Mouse (Mus musculus) erythroblast, embryonic 14.5 days (primary cell): ENCODE measurements around the gene Crybb3. TPM values are rescaled to one million over a fixed set of nuclear protein-coding genes. Genes with fewer than 3 reads are reported as not detected.

Experiments used
- H3K27me3 ChIP-seq: 2 replicates; pipeline ENCODE4 v1.6.1; 2012; ENCODE audit warnings: inconsistent platforms; ENCODE audit not compliant: control insufficient read depth
- H3K36me3 ChIP-seq: 2 replicates; pipeline ENCODE4 v1.6.1; 2012; ENCODE audit warnings: mild to moderate bottlenecking, inconsistent platforms; ENCODE audit not compliant: control insufficient read depth
- H3K4me1 ChIP-seq: 2 replicates; pipeline ENCODE4 v1.6.1; 2012; ENCODE audit warnings: inconsistent platforms; ENCODE audit not compliant: control insufficient read depth
- H3K4me3 ChIP-seq: replicated peaks from 2 replicates; pipeline ENCODE3; 2012; ENCODE audit warnings: moderate library complexity, mild to moderate bottlenecking, inconsistent platforms
- H3K9me3 ChIP-seq: 2 replicates; pipeline ENCODE4 v1.6.1; 2012; ENCODE audit warnings: low read length, inconsistent platforms, mixed read lengths; ENCODE audit not compliant: control insufficient read depth
- GATA1 ChIP-seq: IDR thresholded peaks from 2 replicates; pipeline ENCODE4 v1.6.1; 2012; ENCODE audit warnings: low read length, inconsistent platforms, mixed read lengths
- TAL1 ChIP-seq: IDR thresholded peaks from 3 replicates; pipeline ENCODE4 v1.6.1; 2012; ENCODE audit warnings: low read length, inconsistent platforms, mixed read lengths
- polyA plus RNA-seq: library from polyadenylated mRNA; stranded (reverse); fragments of >175 nt; gene quantifications from 2 replicates; pipeline ENCODE4 v1.2.3, GENCODE M21; 2012

Crybb3 gene
- not detected in 2 replicates for polyA plus RNA-seq

DNA sequence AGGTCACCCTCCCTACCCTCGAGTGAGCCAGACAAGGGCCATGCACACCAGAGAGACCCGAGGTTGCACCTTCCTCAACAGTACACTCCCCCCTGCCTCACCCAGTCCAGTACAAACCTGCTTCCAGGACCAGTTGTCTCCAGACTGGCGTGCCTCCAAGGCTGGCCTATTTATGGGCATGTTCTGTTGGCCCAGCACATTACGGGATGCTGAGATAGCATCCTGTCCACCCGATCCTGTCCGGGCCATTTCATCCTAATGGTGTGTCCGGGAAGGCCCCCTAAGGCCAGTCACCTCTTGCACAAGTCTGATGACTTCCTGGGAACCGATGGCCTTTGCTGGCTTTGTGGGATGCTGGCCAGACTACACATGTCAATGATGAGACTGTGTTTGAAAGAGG lies at the start of gene Crybb3:
Gene Crybb3 (minus strand): TSS at position 146 of the 400 bp plus-strand sequence.
- H3K4me1 ChIP-seq, result peaks cover 2% of the 10 kb centered on the region
- H3K4me3 ChIP-seq, result no peak within 1 kb of the TSS
- no peak for TF ChIP-seq GATA1
- TF ChIP-seq TAL1, result no peak
- H3K9me3 ChIP-seq, result peaks cover 5% of the 10 kb centered on the region
- H3K36me3 ChIP-seq, result no peaks in the 10 kb centered on the region
- no peaks in the 10 kb centered on the region for H3K27me3 ChIP-seq

DNA sequence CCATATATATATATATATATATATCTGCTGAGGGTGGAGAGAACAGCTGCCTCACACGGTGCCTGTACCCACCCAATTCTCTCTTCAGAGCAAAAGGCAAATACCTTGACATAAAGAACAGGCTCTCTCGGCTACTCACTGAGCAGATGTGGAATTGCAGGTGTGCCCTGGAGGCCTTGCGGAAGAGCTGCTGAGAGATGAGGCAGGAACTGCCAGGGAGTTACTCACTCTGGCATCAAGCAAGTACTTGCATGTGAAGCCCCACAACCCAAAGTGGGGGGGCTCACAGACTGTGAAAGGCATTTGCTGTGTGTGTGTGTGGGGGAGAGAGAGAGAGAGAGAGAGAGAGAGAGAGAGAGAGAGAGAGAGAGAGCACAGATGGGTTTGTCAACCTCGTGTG lies 47.0 kb upstream of the Crybb3 start:
- H3K9me3 ChIP-seq, result no peaks in the 10 kb centered on the region
- TF ChIP-seq GATA1, result no peak
- H3K4me3 ChIP-seq, result no peak overlapping the region
- H3K36me3 ChIP-seq, result no peaks in the 10 kb centered on the region
- no peaks in the 10 kb centered on the region for H3K4me1 ChIP-seq
- H3K27me3 ChIP-seq, result no peaks in the 10 kb centered on the region

- H3K36me3 ChIP-seq, result no peaks in the 10 kb centered on the region
- H3K4me1 ChIP-seq, result peaks cover 4% of the 10 kb centered on the region
- H3K27me3 ChIP-seq, result no peaks in the 10 kb centered on the region
- no peaks in the 10 kb centered on the region for H3K9me3 ChIP-seq
- H3K4me3 ChIP-seq, result no peak overlapping the region
- no peak for TF ChIP-seq TAL1
- TF ChIP-seq GATA1, result no peak
Observed at GRCm38 (mm10) chr5:113126476-113126875, 45.1 kb upstream of the Crybb3 start.

GRCm38 (mm10) chr5:113123693-113124092 lies 42.3 kb upstream of the Crybb3 start:
- TF ChIP-seq TAL1, result no peak
- no peak for TF ChIP-seq GATA1
- no peak overlapping the region for H3K4me3 ChIP-seq
- H3K36me3 ChIP-seq, result no peaks in the 10 kb centered on the region
- H3K9me3 ChIP-seq, result no peaks in the 10 kb centered on the region
- no peaks in the 10 kb centered on the region for H3K27me3 ChIP-seq
- H3K4me1 ChIP-seq, result peaks cover 26% of the 10 kb centered on the region

- Histone ChIP-seq H3K27me3 (no peaks in the 10 kb centered on the region), H3K9me3 (no peaks in the 10 kb centered on the region), H3K36me3 (no peaks in the 10 kb centered on the region), H3K4me3 (no peak overlapping the region), H3K4me1 (peaks cover 34% of the 10 kb centered on the region)
- TF ChIP-seq GATA1 (no peak), TAL1 (no peak)
Observed at GRCm38 (mm10) chr5:113122326-113123054, 41.1 kb upstream of the Crybb3 start.

- TF ChIP-seq TAL1, result no peak
- TF ChIP-seq GATA1, result no peak
- Histone ChIP-seq H3K27me3 (no peaks in the 10 kb centered on the region), H3K4me3 (no peak overlapping the region), H3K36me3 (no peaks in the 10 kb centered on the region), H3K9me3 (no peaks in the 10 kb centered on the region), H3K4me1 (peaks cover 34% of the 10 kb centered on the region)
Observed at GRCm38 (mm10) chr5:113121591-113121875, 40.1 kb upstream of the Crybb3 start.

GRCm38 (mm10) chr5:113120741-113121590 lies 39.6 kb upstream of the Crybb3 start:
- no peak for TF ChIP-seq TAL1
- TF ChIP-seq GATA1, result no peak
- Histone ChIP-seq H3K4me1 (peaks cover 36% of the 10 kb centered on the region), H3K4me3 (no peak overlapping the region), H3K36me3 (no peaks in the 10 kb centered on the region), H3K9me3 (no peaks in the 10 kb centered on the region), H3K27me3 (no peaks in the 10 kb centered on the region)

GRCm38 (mm10) chr5:113119861-113120465 lies 38.6 kb upstream of the Crybb3 start:
- Histone ChIP-seq H3K27me3 (no peaks in the 10 kb centered on the region), H3K9me3 (no peaks in the 10 kb centered on the region), H3K36me3 (no peaks in the 10 kb centered on the region; the same call in 1 of the 2 replicates), H3K4me1 (peaks cover 46% of the 10 kb centered on the region), H3K4me3 (peak overlapping the region; percentile 49)
- TF ChIP-seq GATA1 (no peak), TAL1 (no peak)

DNA sequence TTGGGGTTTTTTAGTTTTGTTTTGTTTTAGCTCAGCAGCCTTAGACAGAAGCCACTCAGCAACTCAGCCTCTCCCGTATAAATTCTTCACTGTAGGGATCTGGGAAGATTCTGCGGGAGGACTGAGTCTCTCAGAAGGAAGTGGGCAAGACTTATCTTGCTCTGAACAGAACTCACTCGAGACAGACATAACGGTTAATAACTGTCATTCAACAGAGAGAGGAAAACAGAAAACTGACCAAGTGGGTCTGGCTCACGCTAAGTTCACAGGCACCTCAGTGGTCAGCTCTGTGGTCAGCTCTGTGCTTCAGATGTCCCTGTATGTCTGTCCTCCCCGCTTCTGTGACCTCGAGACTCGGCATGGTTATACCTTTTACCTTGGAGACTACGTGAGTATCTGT lies 37.9 kb upstream of the Crybb3 start:
- Histone ChIP-seq H3K27me3 (no peaks in the 10 kb centered on the region), H3K4me1 (peaks cover 53% of the 10 kb centered on the region), H3K36me3 (no peaks in the 10 kb centered on the region; the same call in 1 of the 2 replicates), H3K4me3 (peak overlapping the region; percentile 49), H3K9me3 (no peaks in the 10 kb centered on the region)
- TF ChIP-seq GATA1, result no peak
